Mouse (Mus musculus): Measurements from ENCODE around the gene Pde10a.

GRCm38 (mm10) chr17:8867331-8868237 is 342.4 kb downstream of the Pde10a start:
- TF ChIP-seq CTCF (IDR thresholded peaks at IDR 0.05; ENCODE audit: low read depth, low read length) (no peak), POLR2A (IDR thresholded peaks at IDR 0.05; ENCODE audit: extremely low read depth, insufficient read depth, low read length) (no peak)
